Mouse (Mus musculus): ENCODE results near the gene Hgd. TPM values are rescaled to one million over a fixed set of nuclear protein-coding genes. Genes with fewer than 3 reads are reported as not detected.

Hgd gene
- polyA plus RNA-seq, 1 experiment = 4.1 TPM

DNA sequence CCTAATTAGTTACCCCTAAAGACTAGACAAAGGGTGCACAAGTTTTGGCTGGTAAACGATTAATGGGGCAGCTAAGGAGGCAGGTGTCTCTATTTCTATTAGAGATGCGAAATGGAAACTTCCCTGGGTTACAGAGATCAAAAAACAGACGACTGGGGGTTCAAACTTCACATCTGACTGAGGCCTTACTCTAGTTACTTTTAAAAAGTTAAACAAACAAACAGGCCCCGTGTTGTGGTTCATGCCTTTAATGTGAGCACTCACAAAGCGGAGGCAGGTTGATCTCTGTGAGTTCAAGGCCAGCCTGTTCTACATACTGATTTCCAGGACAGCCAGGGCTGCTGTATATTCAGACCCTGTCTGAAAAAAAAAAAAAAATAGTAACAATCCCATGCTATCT lies 72.7 kb downstream of the Hgd start:
- Histone ChIP-seq H3K4me3 (replicated peaks; ENCODE audit: control insufficient read depth, low read depth, low read length) (no peak overlapping the region), H3K4me1 (ENCODE audit: control insufficient read depth, insufficient read depth, low read length) (no peaks in the 10 kb centered on the region; the same call in none of the 2 replicates), H3K27ac (ENCODE audit: control insufficient read depth, insufficient read depth, low read depth, low read length, poor library complexity) (no peak overlapping the region)
- 75% methylated on average over 5 of the region's 5 CpGs for WGBS
- TF ChIP-seq POLR2A (IDR thresholded peaks at IDR 0.05; ENCODE audit: borderline replicate concordance, control insufficient read depth, low read depth, low read length) = no peak
- TF ChIP-seq CTCF (IDR thresholded peaks at IDR 0.05; ENCODE audit: control insufficient read depth, insufficient read depth, low read length) = no peak

DNA sequence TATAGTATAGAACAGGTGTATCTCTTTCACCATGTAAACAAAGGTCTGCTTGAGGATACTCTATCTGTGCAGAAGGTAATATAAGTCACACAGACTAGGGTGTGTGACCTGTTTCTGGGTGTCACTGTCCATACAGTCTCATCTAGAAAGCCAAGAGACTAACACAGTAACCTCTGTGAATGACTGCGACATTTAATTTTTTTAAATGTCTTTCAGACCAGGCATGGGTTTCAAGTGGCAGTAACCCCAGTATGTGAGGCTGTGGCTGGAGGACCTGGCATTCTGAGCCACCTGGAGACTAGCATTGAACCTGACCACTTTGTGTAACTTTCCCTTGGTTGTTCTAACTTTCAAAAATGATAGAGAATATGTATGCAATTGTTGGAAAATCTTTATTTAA lies 73.1 kb downstream of the Hgd start:
- Histone ChIP-seq H3K4me3 (replicated peaks; ENCODE audit: control insufficient read depth, low read depth, low read length) (no peak overlapping the region), H3K27ac (ENCODE audit: control insufficient read depth, insufficient read depth, low read depth, low read length, poor library complexity) (no peak overlapping the region), H3K4me1 (ENCODE audit: control insufficient read depth, insufficient read depth, low read length) (no peaks in the 10 kb centered on the region; the same call in none of the 2 replicates)
- WGBS = 80% methylated on average over 1 of the region's 1 CpGs
- TF ChIP-seq CTCF (IDR thresholded peaks at IDR 0.05; ENCODE audit: control insufficient read depth, insufficient read depth, low read length) = no peak
- no peak for TF ChIP-seq POLR2A (IDR thresholded peaks at IDR 0.05; ENCODE audit: borderline replicate concordance, control insufficient read depth, low read depth, low read length)

DNA sequence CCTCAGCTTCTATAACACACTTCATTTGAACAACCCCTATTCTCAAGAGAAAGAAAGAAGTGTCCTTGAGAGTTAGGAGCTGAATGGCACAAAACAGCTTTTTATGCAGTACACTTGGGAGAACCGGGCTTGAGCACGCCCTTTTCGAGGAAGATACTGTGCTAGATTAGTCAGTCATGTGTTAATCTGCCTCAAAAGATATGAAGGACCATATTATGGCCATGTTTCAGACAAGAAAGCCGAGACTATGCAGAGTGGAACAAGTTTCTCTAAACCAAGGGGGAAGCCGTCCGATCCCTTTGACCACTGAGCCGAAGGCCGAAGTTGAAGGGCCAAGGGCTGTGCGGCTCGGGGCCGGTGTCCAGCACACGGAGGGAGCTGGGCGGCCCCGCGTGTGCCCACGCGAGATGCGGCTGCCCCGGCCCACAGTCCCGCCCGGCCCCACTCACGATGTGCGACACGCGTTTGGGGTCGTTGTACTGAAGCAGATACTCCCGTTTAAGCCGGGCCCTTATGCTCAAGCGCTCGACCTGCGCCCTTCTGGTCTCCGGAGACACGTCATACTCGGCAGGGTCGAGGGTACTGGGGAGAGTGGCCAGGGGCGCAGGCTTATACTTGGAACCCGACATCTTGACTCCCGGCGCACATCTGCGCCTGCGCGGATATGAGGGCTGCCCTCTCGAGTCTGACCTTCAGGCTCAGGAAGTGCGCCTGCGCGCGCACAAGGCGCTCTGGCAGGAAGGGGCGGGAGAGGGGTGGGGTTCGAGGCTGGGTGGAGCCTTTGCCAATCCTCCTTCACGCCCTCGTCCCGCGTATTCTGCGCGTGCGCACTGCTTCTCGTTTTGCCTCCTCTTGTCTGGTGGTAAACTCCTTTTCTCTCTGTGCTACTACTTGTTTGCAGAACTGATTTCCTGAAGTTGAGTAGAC lies 74.0 kb downstream of the Hgd start, which contains the start of gene Ndufb4:
Gene Ndufb4, minus strand, starts transcription at position 723 of the 927 bp plus-strand sequence.
- TF ChIP-seq CTCF (IDR thresholded peaks at IDR 0.05; ENCODE audit: control insufficient read depth, insufficient read depth, low read length) = 0 out of 2 replicates have a peak, but pooled peaks have one; percentile 0
- TF ChIP-seq POLR2A (IDR thresholded peaks at IDR 0.05; ENCODE audit: borderline replicate concordance, control insufficient read depth, low read depth, low read length) = no peak
- Histone ChIP-seq H3K27ac (ENCODE audit: control insufficient read depth, insufficient read depth, low read depth, low read length, poor library complexity) (peak within 1 kb of the TSS; percentile 67; the same call in 1 of the 2 replicates), H3K4me3 (replicated peaks; ENCODE audit: control insufficient read depth, low read depth, low read length) (peak within 1 kb of the TSS; percentile 96), H3K4me1 (ENCODE audit: control insufficient read depth, insufficient read depth, low read length) (no peaks in the 10 kb centered on the region; the same call in none of the 2 replicates)
- under 1% methylated on average over 56 of the region's 58 CpGs for WGBS

DNA sequence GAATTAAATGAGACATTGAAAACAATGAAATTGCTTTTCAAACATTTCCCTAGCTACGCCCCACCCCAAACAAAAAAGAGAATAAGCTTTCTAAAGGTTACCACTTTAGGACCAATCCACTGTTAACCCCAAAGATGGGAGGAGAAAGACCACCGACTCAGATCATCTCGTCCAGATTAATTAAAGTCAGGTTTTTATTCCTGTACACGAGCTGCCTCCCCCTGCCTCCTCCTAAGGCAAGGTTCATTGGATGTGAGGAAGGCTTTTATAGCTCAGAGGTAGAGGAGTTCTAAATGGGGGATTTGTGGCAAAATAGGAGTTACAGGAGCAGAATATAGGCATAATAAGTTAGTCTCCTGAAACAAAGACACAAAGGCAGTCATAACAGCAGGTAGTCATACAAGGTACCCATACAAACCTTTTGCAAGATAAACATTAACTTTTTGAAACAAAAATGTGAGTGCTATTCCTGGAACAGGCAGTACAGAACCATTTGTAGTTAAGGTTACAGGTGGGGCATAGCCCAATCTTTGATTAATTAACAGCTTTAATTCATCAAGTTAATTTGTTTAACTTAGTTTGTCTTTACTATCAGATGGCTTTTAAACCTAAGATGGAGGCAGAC lies 75.0 kb downstream of the Hgd start:
- no peak overlapping the region for H3K27ac ChIP-seq (ENCODE audit: control insufficient read depth, insufficient read depth, low read depth, low read length, poor library complexity)
- H3K4me3 ChIP-seq (replicated peaks; ENCODE audit: control insufficient read depth, low read depth, low read length) = no peak overlapping the region
- H3K4me1 ChIP-seq (ENCODE audit: control insufficient read depth, insufficient read depth, low read length) = no peaks in the 10 kb centered on the region; the same call in none of the 2 replicates
- TF ChIP-seq CTCF (IDR thresholded peaks at IDR 0.05; ENCODE audit: control insufficient read depth, insufficient read depth, low read length) = no peak
- no peak for TF ChIP-seq POLR2A (IDR thresholded peaks at IDR 0.05; ENCODE audit: borderline replicate concordance, control insufficient read depth, low read depth, low read length)
- 82% methylated on average over 4 of the region's 4 CpGs for WGBS

DNA sequence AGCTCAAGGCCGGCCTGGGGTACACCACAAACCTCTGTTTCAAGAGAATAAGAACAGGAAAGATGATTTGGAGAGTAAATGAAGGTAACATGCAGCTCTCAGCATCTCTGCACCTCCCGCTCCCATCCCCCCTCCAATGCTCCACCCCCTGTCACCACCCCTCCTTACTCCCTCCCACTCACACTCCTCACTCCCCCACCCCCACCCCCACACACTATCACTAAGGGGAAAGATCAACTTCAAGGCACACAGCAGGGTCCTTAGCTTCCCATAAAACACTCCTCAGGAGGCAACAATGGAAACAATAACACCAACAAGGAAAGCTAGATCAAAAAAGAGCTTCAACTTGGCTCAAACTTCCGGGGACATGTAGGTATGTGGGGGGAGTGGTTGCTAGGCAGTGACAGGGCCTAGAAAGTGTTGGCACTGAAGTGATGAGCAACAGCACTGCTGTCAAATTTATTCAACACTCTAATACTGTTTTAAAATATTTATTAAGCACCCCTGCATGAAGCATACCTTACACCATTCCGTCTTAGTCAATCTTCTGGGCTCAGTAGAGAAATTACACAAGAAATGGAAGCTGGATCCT lies 75.9 kb downstream of the Hgd start:
- TF ChIP-seq POLR2A (IDR thresholded peaks at IDR 0.05; ENCODE audit: borderline replicate concordance, control insufficient read depth, low read depth, low read length) = no peak
- TF ChIP-seq CTCF (IDR thresholded peaks at IDR 0.05; ENCODE audit: control insufficient read depth, insufficient read depth, low read length) = no peak
- no peak overlapping the region for H3K27ac ChIP-seq (ENCODE audit: control insufficient read depth, insufficient read depth, low read depth, low read length, poor library complexity)
- WGBS = 87% methylated on average over 4 of the region's 4 CpGs
- H3K4me1 ChIP-seq (ENCODE audit: control insufficient read depth, insufficient read depth, low read length) = no peaks in the 10 kb centered on the region; the same call in none of the 2 replicates
- no peak overlapping the region for H3K4me3 ChIP-seq (replicated peaks; ENCODE audit: control insufficient read depth, low read depth, low read length)

DNA sequence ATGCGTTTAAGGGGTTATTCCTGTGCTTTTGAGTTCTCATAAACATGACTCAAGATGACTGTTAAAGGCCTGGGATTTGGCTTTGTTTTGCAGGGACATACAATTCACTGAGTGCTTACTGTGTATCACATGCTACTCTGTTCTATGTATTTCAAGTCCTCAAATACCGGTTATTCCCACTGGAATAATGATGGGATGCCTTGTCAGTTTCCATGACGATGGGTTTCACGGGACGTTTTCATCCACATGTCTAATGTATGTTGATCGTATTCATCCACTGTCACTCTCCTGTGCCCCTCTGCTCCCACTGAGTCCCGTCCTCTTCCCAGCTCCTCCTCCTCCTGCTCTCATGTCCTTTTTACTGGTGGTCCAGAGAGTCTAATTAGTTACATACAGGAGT lies 76.8 kb downstream of the Hgd start:
- no peak for TF ChIP-seq POLR2A (IDR thresholded peaks at IDR 0.05; ENCODE audit: borderline replicate concordance, control insufficient read depth, low read depth, low read length)
- no peak for TF ChIP-seq CTCF (IDR thresholded peaks at IDR 0.05; ENCODE audit: control insufficient read depth, insufficient read depth, low read length)
- no peaks in the 10 kb centered on the region; the same call in none of the 2 replicates for H3K4me1 ChIP-seq (ENCODE audit: control insufficient read depth, insufficient read depth, low read length)
- WGBS = 80% methylated on average over 7 of the region's 7 CpGs
- H3K4me3 ChIP-seq (replicated peaks; ENCODE audit: control insufficient read depth, low read depth, low read length) = no peak overlapping the region
- no peak overlapping the region for H3K27ac ChIP-seq (ENCODE audit: control insufficient read depth, insufficient read depth, low read depth, low read length, poor library complexity)

DNA sequence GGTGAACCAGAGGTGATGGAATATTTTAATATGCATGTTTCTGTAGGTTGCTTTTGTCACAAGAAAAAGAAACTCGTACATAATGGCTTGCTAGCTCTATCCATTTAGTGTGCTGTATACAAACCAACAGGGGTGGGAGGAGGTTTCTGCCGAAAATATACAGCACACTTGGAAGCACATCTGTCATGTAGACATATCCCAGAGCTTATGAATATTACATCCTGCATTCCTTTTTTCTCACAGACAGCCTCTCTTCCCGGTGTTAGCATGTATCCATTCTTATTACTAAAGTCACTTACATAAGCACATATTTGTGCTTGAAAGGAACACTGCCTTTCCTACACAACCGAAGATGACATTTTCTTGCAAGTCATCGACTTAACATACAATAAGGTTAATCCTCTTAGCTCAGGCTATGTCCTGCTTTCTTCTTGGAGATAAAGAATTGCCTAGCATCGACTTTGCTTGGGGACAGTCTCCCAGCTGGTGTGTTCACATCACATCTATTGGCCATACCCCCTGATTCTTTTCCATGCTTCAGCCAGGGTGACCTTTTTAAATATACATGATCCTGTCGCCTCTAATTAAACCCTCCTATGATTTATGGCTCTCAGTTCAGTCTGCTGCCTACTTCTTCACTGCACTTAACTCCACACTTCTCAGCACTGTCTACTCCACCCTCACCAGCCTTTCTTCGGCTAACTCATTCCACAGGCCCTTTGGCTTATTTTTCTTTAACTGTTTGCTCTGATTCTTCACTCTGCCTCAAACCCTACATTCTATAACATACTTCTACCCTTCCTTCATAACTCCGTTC lies 83.9 kb downstream of the Hgd start:
- no peak for TF ChIP-seq POLR2A (IDR thresholded peaks at IDR 0.05; ENCODE audit: borderline replicate concordance, control insufficient read depth, low read depth, low read length)
- TF ChIP-seq CTCF (IDR thresholded peaks at IDR 0.05; ENCODE audit: control insufficient read depth, insufficient read depth, low read length) = no peak
- H3K4me3 ChIP-seq (replicated peaks; ENCODE audit: control insufficient read depth, low read depth, low read length) = no peak overlapping the region
- 74% methylated on average over 9 of the region's 9 CpGs for WGBS

More for the DNA sequence above, 83.9 kb downstream of the Hgd start:
- Histone ChIP-seq H3K4me1 (ENCODE audit: control insufficient read depth, insufficient read depth, low read length) (no peaks in the 10 kb centered on the region), H3K27ac (ENCODE audit: control insufficient read depth, insufficient read depth, low read depth, low read length, poor library complexity) (no peak overlapping the region)

Data from bone marrow, adult 2 months (tissue).